Mouse (Mus musculus) liver, embryonic 15.5 days (tissue): ENCODE data around the gene Sez6l. TPM values are rescaled to one million over a fixed set of nuclear protein-coding genes. Genes with fewer than 3 reads are reported as not detected.
"Not testable (repeated sequence)": the region's sequence is repeated elsewhere in the genome, so short reads cannot be mapped to it uniquely, and the experiment has no call there.

Source experiments
- ATAC-seq: fragments of 200-750 bp; cut with Nextera tagmentation; 2 replicates; pipeline ENCODE4 v1.8.0; 2017; ENCODE audit warnings: moderate number of reproducible peaks, mild to moderate bottlenecking, moderate library complexity; ENCODE audit not compliant: insufficient read depth
- H3K27ac ChIP-seq: fragments of 300-500 bp; sonication (generic); replicated peaks from 2 replicates; pipeline ENCODE4 v1.5.1; 2015; ENCODE audit warnings: mild to moderate bottlenecking, inconsistent platforms
- H3K27me3 ChIP-seq: fragments of 300-500 bp; sonication (generic); 2 replicates; pipeline ENCODE4 v1.6.1; 2015; ENCODE audit warnings: mild to moderate bottlenecking, inconsistent platforms
- H3K36me3 ChIP-seq: fragments of 300-500 bp; sonication (generic); replicated peaks from 2 replicates; pipeline ENCODE4 v1.6.1; 2015; ENCODE audit warnings: moderate library complexity, mild to moderate bottlenecking, inconsistent platforms
- H3K4me1 ChIP-seq: fragments of 300-500 bp; sonication (generic); replicated peaks from 2 replicates; pipeline ENCODE4 v1.6.1; 2015; ENCODE audit warnings: inconsistent platforms
- H3K4me2 ChIP-seq: fragments of 300-500 bp; sonication (generic); 2 replicates; pipeline ENCODE4 v1.6.1; 2015; ENCODE audit warnings: moderate library complexity, mild to moderate bottlenecking, inconsistent platforms
- H3K4me3 ChIP-seq: fragments of 300-500 bp; sonication (generic); replicated peaks from 2 replicates; pipeline ENCODE4 v1.5.1; 2015; ENCODE audit warnings: mild to moderate bottlenecking, inconsistent platforms
- H3K9ac ChIP-seq: fragments of 300-500 bp; sonication (generic); 2 replicates; pipeline ENCODE4 v1.6.1; 2015; ENCODE audit warnings: moderate library complexity, mild to moderate bottlenecking, inconsistent platforms
- H3K9me3 ChIP-seq: fragments of 300-500 bp; sonication (generic); replicated peaks from 2 replicates; pipeline ENCODE4 v1.6.1; 2016; ENCODE audit warnings: inconsistent platforms
- WGBS: fragments of 180-500 bp; shearing (Covaris S2); methylation state at CpG from one replicate; pipeline ENCODE4 v1.1.7; 2015; ENCODE audit warnings: mixed read lengths; ENCODE audit not compliant: insufficient replicate concordance; 5-methylcytosine and 5-hydroxymethylcytosine counted together
- polyA plus RNA-seq: library from polyadenylated mRNA; unstranded; fragments of >200 nt; fragmentation: Nextera tagmentation; extraction: Ambion mirVana; gene quantifications from 2 replicates; pipeline ENCODE4 v1.2.1, GENCODE M21; 2015

Gene Sez6l
- polyA plus RNA-seq, 1 experiment from 2014 or later, result 0.07 TPM

- Histone ChIP-seq H3K36me3 (no peaks in the 10 kb centered on the region), H3K4me3 (no peak overlapping the region), H3K4me2 (no peak overlapping the region), H3K4me1 (no peaks in the 10 kb centered on the region), H3K9me3 (no peaks in the 10 kb centered on the region), H3K27me3 (peaks cover 14% of the 10 kb centered on the region; the same call in 1 of the 2 replicates), H3K27ac (no peak overlapping the region), H3K9ac (no peak overlapping the region)
- no peak for ATAC-seq
- WGBS, result 35% methylated on average over 12 of the region's 12 CpGs
These were observed 157.4 kb downstream of the Sez6l start for GRCm38 (mm10) chr5:112419535-112419934.

DNA sequence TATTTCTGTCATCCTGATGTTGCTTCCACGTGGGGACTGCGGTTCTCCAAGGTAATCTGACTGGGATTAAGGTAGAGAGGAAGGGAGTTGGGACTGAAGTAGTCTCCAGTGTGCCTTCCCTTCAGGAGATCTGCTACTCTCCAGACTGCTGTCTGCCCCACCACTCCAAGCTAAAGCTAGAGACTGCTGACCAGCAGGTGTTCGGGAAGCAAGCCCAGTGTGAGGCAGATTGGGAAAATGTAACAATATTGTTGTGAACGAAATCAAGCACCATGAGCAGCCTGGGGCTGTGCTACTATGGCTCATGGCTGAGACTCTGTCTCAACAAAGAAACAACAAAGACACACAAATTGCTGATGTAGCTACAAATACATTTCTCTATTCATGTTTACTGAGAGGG is 159.0 kb downstream of the Sez6l start:
- no peak overlapping the region for H3K4me3 ChIP-seq
- no peaks in the 10 kb centered on the region for H3K9me3 ChIP-seq
- H3K4me1 ChIP-seq, result no peaks in the 10 kb centered on the region
- peaks cover 8% of the 10 kb centered on the region; the same call in 1 of the 2 replicates for H3K27me3 ChIP-seq
- no peaks in the 10 kb centered on the region for H3K36me3 ChIP-seq
- WGBS, result 34% methylated on average over 4 of the region's 4 CpGs
- no peak overlapping the region for H3K4me2 ChIP-seq
- no peak overlapping the region for H3K27ac ChIP-seq
- no peak overlapping the region for H3K9ac ChIP-seq
- no peak for ATAC-seq

- H3K4me3 ChIP-seq, result no peak overlapping the region
- H3K27me3 ChIP-seq, result peaks cover 22% of the 10 kb centered on the region
- H3K9ac ChIP-seq, result no peak overlapping the region
- H3K4me1 ChIP-seq, result no peaks in the 10 kb centered on the region
- WGBS, result 60% methylated on average over 5 of the region's 5 CpGs
- no peak overlapping the region for H3K4me2 ChIP-seq
- no peak for ATAC-seq
- no peak overlapping the region for H3K27ac ChIP-seq
- no peaks in the 10 kb centered on the region for H3K9me3 ChIP-seq
- H3K36me3 ChIP-seq, result no peaks in the 10 kb centered on the region
These were observed 160.3 kb downstream of the Sez6l start for GRCm38 (mm10) chr5:112416673-112417072.

- not testable (repeated sequence) for H3K27ac ChIP-seq, H3K9me3 ChIP-seq, H3K9ac ChIP-seq, H3K36me3 ChIP-seq, H3K4me2 ChIP-seq, ATAC-seq, H3K4me3 ChIP-seq, H3K4me1 ChIP-seq
- H3K27me3 ChIP-seq, result peaks cover 31% of the 10 kb centered on the region
- WGBS, result 60% methylated on average over 4 of the region's 4 CpGs
These were observed 164.2 kb downstream of the Sez6l start for GRCm38 (mm10) chr5:112412781-112413180.

- ATAC-seq, result no peak
These were observed 165.3 kb downstream of the Sez6l start for GRCm38 (mm10) chr5:112411514-112412335.

GRCm38 (mm10) chr5:112411072-112411471 is 165.9 kb downstream of the Sez6l start:
- H3K4me3 ChIP-seq, result no peak overlapping the region
- H3K9me3 ChIP-seq, result no peaks in the 10 kb centered on the region
- H3K27me3 ChIP-seq, result peaks cover 31% of the 10 kb centered on the region
- no peaks in the 10 kb centered on the region for H3K4me1 ChIP-seq
- H3K9ac ChIP-seq, result no peak overlapping the region
- H3K27ac ChIP-seq, result no peak overlapping the region
- no peaks in the 10 kb centered on the region for H3K36me3 ChIP-seq
- H3K4me2 ChIP-seq, result no peak overlapping the region
- no peak for ATAC-seq
- 43% methylated on average over 11 of the region's 11 CpGs for WGBS

More at GRCm38 (mm10) chr5:112411514-112412335, 165.3 kb downstream of the Sez6l start:
- H3K9ac ChIP-seq, result no peak overlapping the region
- H3K9me3 ChIP-seq, result no peaks in the 10 kb centered on the region
- 19% methylated on average over 19 of the region's 19 CpGs for WGBS
- no peak overlapping the region for H3K4me2 ChIP-seq
- no peak overlapping the region for H3K4me3 ChIP-seq
- no peaks in the 10 kb centered on the region for H3K36me3 ChIP-seq
- H3K27ac ChIP-seq, result no peak overlapping the region
- H3K4me1 ChIP-seq, result no peaks in the 10 kb centered on the region
- H3K27me3 ChIP-seq, result peaks cover 31% of the 10 kb centered on the region

GRCm38 (mm10) chr5:112409274-112409673 is 167.7 kb downstream of the Sez6l start:
- peaks cover 31% of the 10 kb centered on the region for H3K27me3 ChIP-seq

GRCm38 (mm10) chr5:112406017-112406416 is 171.0 kb downstream of the Sez6l start:
- ATAC-seq, result no peak
- H3K36me3 ChIP-seq, result no peaks in the 10 kb centered on the region
- 19% methylated on average over 3 of the region's 3 CpGs for WGBS

More at GRCm38 (mm10) chr5:112409274-112409673, 167.7 kb downstream of the Sez6l start:
- Histone ChIP-seq H3K4me3 (no peak overlapping the region), H3K4me2 (no peak overlapping the region), H3K9me3 (no peaks in the 10 kb centered on the region), H3K4me1 (no peaks in the 10 kb centered on the region), H3K27ac (no peak overlapping the region), H3K36me3 (no peaks in the 10 kb centered on the region), H3K9ac (no peak overlapping the region)
- WGBS, result 44% methylated on average over 5 of the region's 5 CpGs
- no peak for ATAC-seq

DNA sequence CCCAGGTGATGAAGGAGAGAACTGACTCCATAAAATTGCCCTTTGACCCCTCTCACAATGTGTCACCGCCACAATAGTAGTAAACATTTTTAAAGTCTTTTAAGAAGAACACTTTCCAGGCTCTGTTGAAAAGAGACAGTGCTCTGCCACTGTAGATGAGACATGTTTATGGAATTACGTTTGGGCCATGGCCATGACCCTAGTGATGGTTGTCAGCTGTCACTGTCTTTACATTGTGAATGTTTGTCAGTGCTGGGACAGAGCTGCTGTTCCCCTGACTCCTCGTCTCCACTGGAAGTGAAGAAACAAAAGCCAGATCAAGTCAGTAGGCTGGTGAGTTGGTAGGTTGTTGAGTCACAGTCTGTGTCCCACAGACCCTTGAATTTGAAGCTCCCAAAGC is 174.5 kb downstream of the Sez6l start:
- Histone ChIP-seq H3K27ac (no peak overlapping the region), H3K36me3 (no peaks in the 10 kb centered on the region), H3K9me3 (no peaks in the 10 kb centered on the region), H3K4me2 (no peak overlapping the region), H3K4me1 (no peaks in the 10 kb centered on the region), H3K27me3 (peaks cover 8% of the 10 kb centered on the region; the same call in 1 of the 2 replicates), H3K4me3 (no peak overlapping the region), H3K9ac (no peak overlapping the region)
- WGBS, result 44% methylated on average over 3 of the region's 3 CpGs
- no peak for ATAC-seq

More at GRCm38 (mm10) chr5:112406017-112406416, 171.0 kb downstream of the Sez6l start:
- no peak overlapping the region for H3K4me3 ChIP-seq
- no peak overlapping the region for H3K4me2 ChIP-seq
- H3K9me3 ChIP-seq, result no peaks in the 10 kb centered on the region
- no peak overlapping the region for H3K27ac ChIP-seq
- no peak overlapping the region for H3K9ac ChIP-seq
- H3K4me1 ChIP-seq, result no peaks in the 10 kb centered on the region
- H3K27me3 ChIP-seq, result peaks cover 9% of the 10 kb centered on the region

DNA sequence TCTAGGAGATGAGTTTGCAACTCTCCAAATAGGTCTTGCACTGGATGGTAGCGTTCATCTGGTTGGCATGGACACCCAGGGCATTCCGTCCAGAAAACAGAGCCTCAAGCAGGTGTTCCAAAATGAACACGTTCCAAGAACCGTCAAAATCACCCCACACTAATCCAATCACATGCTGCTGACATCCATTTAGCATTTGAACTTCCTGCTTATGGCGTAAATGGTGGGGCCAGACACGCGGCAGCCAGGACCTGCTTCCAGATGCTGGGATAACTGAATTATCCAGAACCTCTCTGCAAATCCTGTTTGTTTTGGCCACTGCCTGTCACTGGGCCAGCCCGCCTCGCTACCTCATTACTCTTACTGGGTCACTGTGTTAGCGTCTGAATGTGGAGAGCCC is 177.7 kb downstream of the Sez6l start:
- Histone ChIP-seq H3K4me1 (peaks cover 5% of the 10 kb centered on the region; the same call in 1 of the 2 replicates), H3K4me2 (no peak overlapping the region), H3K27me3 (peaks cover 32% of the 10 kb centered on the region), H3K9me3 (no peaks in the 10 kb centered on the region), H3K36me3 (no peaks in the 10 kb centered on the region), H3K27ac (no peak overlapping the region), H3K9ac (no peak overlapping the region), H3K4me3 (no peak overlapping the region)
- no peak for ATAC-seq
- WGBS, result 59% methylated on average over 10 of the region's 10 CpGs

DNA sequence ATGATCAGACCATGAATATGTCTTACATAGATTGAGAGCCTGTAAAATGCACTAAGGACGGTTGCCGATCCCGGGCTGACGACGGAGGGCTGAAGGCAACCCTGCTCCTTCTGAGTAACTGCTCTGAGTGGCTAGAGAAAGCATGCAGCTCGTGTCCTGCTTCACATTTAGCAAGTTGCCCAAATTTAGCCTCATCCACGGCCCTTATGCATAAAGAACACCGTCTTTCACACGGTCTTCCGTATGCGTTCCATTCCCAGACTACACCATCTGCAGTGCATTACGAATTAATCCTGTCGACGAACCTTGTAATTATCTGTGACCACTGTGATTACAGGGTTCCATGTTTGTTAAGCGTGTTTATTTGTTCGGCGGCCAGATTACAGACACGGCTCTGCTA is 180.9 kb downstream of the Sez6l start:
- H3K27me3 ChIP-seq, result peaks cover 65% of the 10 kb centered on the region
- ATAC-seq, result no peak

More for the DNA sequence above, 180.9 kb downstream of the Sez6l start:
- 75% methylated on average over 18 of the region's 18 CpGs for WGBS
- no peak overlapping the region for H3K4me3 ChIP-seq
- peaks cover 5% of the 10 kb centered on the region; the same call in 1 of the 2 replicates for H3K4me1 ChIP-seq
- no peaks in the 10 kb centered on the region for H3K9me3 ChIP-seq
- no peak overlapping the region for H3K4me2 ChIP-seq
- no peak overlapping the region for H3K9ac ChIP-seq
- H3K27ac ChIP-seq, result no peak overlapping the region
- H3K36me3 ChIP-seq, result no peaks in the 10 kb centered on the region
